Mouse (Mus musculus): ENCODE measurements around the gene Klk14. TPM values are rescaled to one million over a fixed set of nuclear protein-coding genes. Genes with fewer than 3 reads are reported as not detected.

Gene Klk14
- total RNA-seq, 1 experiment from 2014 or later = not detected

Other genes with a start within 250 kb of the Klk14 start
- gene Cldnd2, start 249.6 kb upstream of the Klk14 start, total RNA-seq (2021) = not detected in 2 replicates
- gene Etfb, start 246.3 kb upstream of the Klk14 start, total RNA-seq (2021) = 1,201 and 1,373 TPM in 2 replicates
- gene Gm45233, start 246.3 kb upstream of the Klk14 start, total RNA-seq (2021) = 0.82 TPM in 1 of 2 replicates, not detected in the other
- 2.3 and 3.2 TPM in 2 replicates for gene Vsig10l, start 227.3 kb upstream of the Klk14 start, total RNA-seq (2021)
- gene Iglon5, start 200.3 kb upstream of the Klk14 start, total RNA-seq (2021) = 1.9 and 2.1 TPM in 2 replicates
- not detected in 2 replicates for gene 4931406B18Rik, start 184.5 kb upstream of the Klk14 start, total RNA-seq (2021)
- 2.7 and 5.3 TPM in 2 replicates for gene Cd33, start 146.0 kb upstream of the Klk14 start, total RNA-seq (2021)
- 2.2 and 3.2 TPM in 2 replicates for gene Zfp658, start 128.2 kb upstream of the Klk14 start, total RNA-seq (2021)
- 11.9 and 16.9 TPM in 2 replicates for gene Zfp719, start 110.8 kb upstream of the Klk14 start, total RNA-seq (2021)
- not detected in 2 replicates for gene Zfp819, start 83.2 kb upstream of the Klk14 start, total RNA-seq (2021)
- gene Ceacam18, start 55.7 kb upstream of the Klk14 start, total RNA-seq (2021) = 0.22 TPM in 1 of 2 replicates, not detected in the other
- 1.1 and 1.4 TPM in 2 replicates for gene Siglece, start 30.3 kb upstream of the Klk14 start, total RNA-seq (2021)
- gene Ctu1, start 18.4 kb upstream of the Klk14 start, total RNA-seq (2021) = 9.3 and 10.1 TPM in 2 replicates
- gene Klk13, start 22.1 kb downstream of the Klk14 start, total RNA-seq (2021) = not detected in 2 replicates
- gene Klk12, start 78.5 kb downstream of the Klk14 start, total RNA-seq (2021) = not detected in 2 replicates
- gene Klk11, start 84.2 kb downstream of the Klk14 start, total RNA-seq (2021) = not detected in 2 replicates
- gene Klk10, start 90.6 kb downstream of the Klk14 start, total RNA-seq (2021) = 0.26 TPM in 1 of 2 replicates, not detected in the other
- not detected in 2 replicates for gene Klk9, start 101.5 kb downstream of the Klk14 start, total RNA-seq (2021)
- 5.0 and 7.3 TPM in 2 replicates for gene Klk8, start 107.2 kb downstream of the Klk14 start, total RNA-seq (2021)
- not detected in 2 replicates for gene Klk7, start 120.9 kb downstream of the Klk14 start, total RNA-seq (2021)
- not detected in 2 replicates for gene Klk6, start 134.1 kb downstream of the Klk14 start, total RNA-seq (2021)
- not detected in 2 replicates for gene Klk5, start 151.6 kb downstream of the Klk14 start, total RNA-seq (2021)
- gene Klk4, start 190.7 kb downstream of the Klk14 start, total RNA-seq (2021) = not detected in 2 replicates
- not detected in 2 replicates for gene Klk15, start 243.3 kb downstream of the Klk14 start, total RNA-seq (2021)

All from adrenal gland, postnatal 14 days (tissue).